14 mouse cellular contexts compared by ENCODE assay signal in the genomic region with DNA sequence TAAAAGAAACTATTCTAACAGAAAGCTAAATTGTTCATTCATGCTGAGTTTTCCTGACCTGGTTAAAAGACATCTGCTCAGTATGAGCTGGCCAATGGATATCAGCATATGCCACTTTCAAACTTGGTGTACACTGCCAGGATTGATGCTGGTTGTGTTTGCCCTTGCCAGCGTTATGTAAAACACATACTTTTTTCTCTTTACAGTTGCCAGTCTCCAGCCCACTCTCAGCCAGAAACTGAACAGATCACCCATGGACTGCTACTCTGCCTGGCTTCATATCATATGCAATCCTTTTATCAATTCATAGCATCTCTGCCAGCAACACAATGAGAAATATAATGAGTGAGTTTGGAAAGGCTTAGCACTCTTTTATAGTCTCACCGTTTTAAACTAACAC.
DNase-seq lines count a peak whose midpoint lies in the region; ATAC-seq lines count a peak whose summit lies in the region.
"Had no signal": no experiment of that assay in that cellular context is flagged by ENCODE, and none has a peak within 500 bp of the region (broad histone marks: within the 10 kb centered on the region; RNA-seq: fewer than 3 reads in every experiment).

No protein-coding gene starts in this region.

- H3K4me2 ChIP-seq in forebrain, embryonic 13.5 days, result no peak overlapping the region
- no peak overlapping the region for H3K4me2 ChIP-seq in forebrain, embryonic 11.5 days (ENCODE audit: low read depth, low read length, severe bottlenecking)
- H3K4me2 ChIP-seq: heart, embryonic 11.5 days; intestine, embryonic 15.5 days had no signal

- no peak overlapping the region for H3K4me3 ChIP-seq in forebrain, embryonic 13.5 days
- no peak overlapping the region for H3K4me3 ChIP-seq in forebrain, embryonic 11.5 days (ENCODE audit: low read depth, low read length)
- H3K4me3 ChIP-seq: intestine, embryonic 15.5 days had no signal

- WGBS in forebrain, embryonic 13.5 days, result 72% methylated on average over 2 of the region's 2 CpGs
- WGBS in forebrain, embryonic 11.5 days, result 87% methylated on average over 2 of the region's 2 CpGs

- no peak overlapping the region for H3K27ac ChIP-seq in forebrain, embryonic 13.5 days
- H3K27ac ChIP-seq in forebrain, embryonic 11.5 days (ENCODE audit: low read depth, low read length), result no peak overlapping the region
- H3K27ac ChIP-seq: intestine, embryonic 15.5 days; liver, embryonic 14.5 days had no signal

- H3K4me1 ChIP-seq in forebrain, embryonic 13.5 days, result no peaks in the 10 kb centered on the region
- H3K4me1 ChIP-seq in forebrain, embryonic 11.5 days (replicated peaks; ENCODE audit: control insufficient read depth, insufficient read depth, low read length), result no peaks in the 10 kb centered on the region
- H3K4me1 ChIP-seq: intestine, embryonic 15.5 days had no signal

- H3K27me3 ChIP-seq in forebrain, embryonic 13.5 days, result no peaks in the 10 kb centered on the region
- H3K27me3 ChIP-seq in forebrain, embryonic 11.5 days (ENCODE audit: control insufficient read depth, insufficient read depth, low read length), result no peaks in the 10 kb centered on the region
- H3K27me3 ChIP-seq: intestine, embryonic 15.5 days had no signal

- no peaks in the 10 kb centered on the region for H3K9me3 ChIP-seq in forebrain, embryonic 13.5 days (replicated peaks)
- no peaks in the 10 kb centered on the region for H3K9me3 ChIP-seq in forebrain, embryonic 11.5 days (ENCODE audit: control insufficient read depth, low read length)
- H3K9me3 ChIP-seq: intestine, embryonic 15.5 days had no signal

- peak; percentile 91 for ATAC-seq in forebrain, embryonic 13.5 days
- ATAC-seq in forebrain, embryonic 11.5 days (replicated peaks; ENCODE audit: low FRiP score), result no peak
- ATAC-seq in megakaryocyte-erythroid progenitor cell, adult 5-6 weeks (replicated peaks; ENCODE audit: low FRiP score, low TSS enrichment, poor library complexity, severe bottlenecking), result no peak
- ATAC-seq: intestine, embryonic 15.5 days had no signal

- no peak for DNase-seq in forebrain, embryonic 11.5 days (ENCODE audit: low spot score)
- DNase-seq in layer of hippocampus, adult 11-12 months (ENCODE audit: low spot score), result peak; percentile 4
- no peak for DNase-seq in layer of hippocampus, postnatal 10 days (ENCODE audit: low spot score in 2 of 2)
- peak; percentile 64 for DNase-seq in brain, embryonic 18.5 days (ENCODE audit: low read depth, low spot score)
- DNase-seq in cerebellum, postnatal 10 days, result peak; percentile 63 to 76
- no peak for DNase-seq in embryo, embryonic 10.5 days (ENCODE audit: low spot score)
- DNase-seq: adrenal gland, postnatal 10 days; gastrocnemius, postnatal 25 days; lung, postnatal 10 days had no signal

- no peak overlapping the region for H3K9ac ChIP-seq in forebrain, embryonic 13.5 days
- H3K9ac ChIP-seq in forebrain, embryonic 11.5 days (ENCODE audit: low read length), result no peak overlapping the region
- H3K9ac ChIP-seq: intestine, embryonic 15.5 days; liver, embryonic 14.5 days had no signal

- no peaks in the 10 kb centered on the region for H3K36me3 ChIP-seq in forebrain, embryonic 13.5 days (ENCODE audit: poor library complexity, severe bottlenecking)
- H3K36me3 ChIP-seq in forebrain, embryonic 11.5 days (ENCODE audit: control insufficient read depth, insufficient read depth, low read length), result no peaks in the 10 kb centered on the region
- H3K36me3 ChIP-seq: intestine, embryonic 15.5 days had no signal

Comparison
In these comparisons a context has a peak if more than half of its experiments do, and no peak if none do; other contexts are left out.
1. DNase-seq: peak in layer of hippocampus, adult 11-12 months (single experiment), brain, embryonic 18.5 days (single experiment) and cerebellum, postnatal 10 days (2 of 2); none in forebrain, embryonic 11.5 days (single experiment), layer of hippocampus, postnatal 10 days (0 of 2) and embryo, embryonic 10.5 days (single experiment).